Mouse (Mus musculus) heart, adult 2 months (tissue): ENCODE data around the gene Olfr195. TPM values are rescaled to one million over a fixed set of nuclear protein-coding genes. Genes with fewer than 3 reads are reported as not detected.
"Not testable (repeated sequence)": the region's sequence is repeated elsewhere in the genome, so short reads cannot be mapped to it uniquely, and the experiment has no call there.

Source experiments
- DNase-seq, 2 experiments: peaks; one replicate each; pipeline ENCODE4 v3.0.0; 2021
- H3K27ac ChIP-seq: fragments of 200-600 bp; 2 replicates; pipeline ENCODE4 v1.8.1; 2022
- H3K27me3 ChIP-seq: fragments of 200-500 bp; 2 replicates; pipeline ENCODE4 v1.6.1; 2012; ENCODE audit warnings: mild to moderate bottlenecking, low read length, inconsistent platforms, mixed read lengths; ENCODE audit not compliant: control insufficient read depth, insufficient read depth
- H3K36me3 ChIP-seq: fragments of 200-500 bp; 2 replicates; pipeline ENCODE4 v1.6.1; 2012; ENCODE audit warnings: low read length, inconsistent platforms; ENCODE audit not compliant: control insufficient read depth, insufficient read depth
- H3K4me1 ChIP-seq: fragments of 200-500 bp; 2 replicates; pipeline ENCODE4 v1.6.1; 2011; ENCODE audit warnings: low read length; ENCODE audit not compliant: control insufficient read depth, insufficient read depth
- H3K4me3 ChIP-seq: fragments of 200-600 bp; 2 replicates; pipeline ENCODE4 v1.8.1; 2022
- H3K79me2 ChIP-seq: fragments of 200-500 bp; replicated peaks from 2 replicates; pipeline ENCODE4 v1.6.1; 2012; ENCODE audit warnings: mild to moderate bottlenecking, inconsistent platforms, low read length, moderate library complexity, mixed read lengths; ENCODE audit not compliant: control insufficient read depth, insufficient read depth
- H3K9ac ChIP-seq: fragments of 200-500 bp; 2 replicates; pipeline ENCODE4 v1.6.1; 2012; ENCODE audit warnings: low read depth, mild to moderate bottlenecking, control low read depth, inconsistent platforms, low read length, mixed read lengths
- CTCF ChIP-seq: fragments of 200-600 bp; IDR thresholded peaks from 2 replicates; pipeline ENCODE4 v1.8.1; 2022; ENCODE audit warnings: antibody characterized with exemption, mild to moderate bottlenecking, moderate library complexity
- EP300 ChIP-seq: fragments of 200-500 bp; IDR thresholded peaks from 2 replicates; pipeline ENCODE4 v1.6.1; 2011; ENCODE audit warnings: low read depth, low read length, control low read depth; ENCODE audit not compliant: insufficient read depth
- POLR2A ChIP-seq: fragments of 200-500 bp; IDR thresholded peaks from 2 replicates; pipeline ENCODE4 v1.6.1; 2011; ENCODE audit warnings: mild to moderate bottlenecking, low read depth, low read length, control low read depth; ENCODE audit not compliant: insufficient read depth
- WGBS: fragments of 180-500 bp; shearing (Covaris S2); methylation state at CpG from one replicate; pipeline ENCODE4 v1.1.7; 2018; 5-methylcytosine and 5-hydroxymethylcytosine counted together
- intact Hi-C: fragments of 180-260 bp; cut with DNase I; formaldehyde crosslinking; loops from one replicate; pipeline ENCODE4 v1.15.1; 2025
- long read RNA-seq: library from polyadenylated mRNA; stranded (forward); transcript quantifications from one replicate; pipeline ENCODE4 v2.0.0, GENCODE M21; 2021
- polyA plus RNA-seq: library from polyadenylated mRNA; depleted of rRNA; stranded (reverse); fragments of >200 nt; gene quantifications from 2 replicates; pipeline ENCODE4 v1.2.3, GENCODE M21; 2012; rRNA removed
- total RNA-seq, 2 experiments: library from RNA; stranded (reverse); gene quantifications; 2 replicates each; pipeline ENCODE4 v1.2.3; 2021

Gene Olfr195
- total RNA-seq (not detected), polyA plus RNA-seq (not detected in 2 replicates)
- long read RNA-seq, result 0 reads

- no peaks in the 10 kb centered on the region for H3K36me3 ChIP-seq
- no peak within 1 kb of the TSS for H3K27ac ChIP-seq
- H3K79me2 ChIP-seq, result no peaks in the 10 kb centered on the region
- no peaks in the 10 kb centered on the region for H3K27me3 ChIP-seq
- H3K4me1 ChIP-seq, result no peaks in the 10 kb centered on the region
- no peak for DNase-seq
- TF ChIP-seq CTCF (no peak), POLR2A (no peak)
- H3K9ac ChIP-seq, result no peak within 1 kb of the TSS
- H3K4me3 ChIP-seq, result no peak within 1 kb of the TSS
- intact Hi-C loops, result no loop called here
- WGBS, result 73% methylated on average over 1 of the region's 1 CpGs
These were observed at the start of gene Olfr195 for GRCm38 (mm10) chr16:59146746-59147145. Gene Olfr195, plus strand, starts transcription at chr16:59147046.

GRCm38 (mm10) chr16:59105312-59105711, 41.5 kb upstream of the Olfr195 start:
- Histone ChIP-seq H3K79me2 (no peaks in the 10 kb centered on the region), H3K36me3 (no peaks in the 10 kb centered on the region), H3K9ac (no peak overlapping the region), H3K27me3 (no peaks in the 10 kb centered on the region), H3K27ac (no peak overlapping the region), H3K4me1 (no peaks in the 10 kb centered on the region), H3K4me3 (no peak overlapping the region)
- intact Hi-C loops, result no loop called here
- WGBS, result 73% methylated on average over 2 of the region's 2 CpGs
- TF ChIP-seq CTCF, result no peak
- TF ChIP-seq EP300, result no peak
- TF ChIP-seq POLR2A, result no peak
- no peak for DNase-seq

GRCm38 (mm10) chr16:59108522-59108921, 38.3 kb upstream of the Olfr195 start:
- intact Hi-C loops, DNase-seq, H3K79me2 ChIP-seq, H3K4me1 ChIP-seq, H3K4me3 ChIP-seq, H3K36me3 ChIP-seq, H3K27me3 ChIP-seq, H3K9ac ChIP-seq, H3K27ac ChIP-seq: not testable (repeated sequence)
- 18% methylated on average over 5 of the region's 5 CpGs for WGBS

GRCm38 (mm10) chr16:59111781-59112180, 35.1 kb upstream of the Olfr195 start, which contains the start of gene Olfr193:
Gene Olfr193, minus strand, starts transcription at chr16:59111881.
- no peak within 1 kb of the TSS for H3K27ac ChIP-seq
- H3K79me2 ChIP-seq, result no peaks in the 10 kb centered on the region
- H3K4me1 ChIP-seq, result no peaks in the 10 kb centered on the region
- H3K4me3 ChIP-seq, result no peak within 1 kb of the TSS
- 82% methylated on average over 1 of the region's 1 CpGs for WGBS
- H3K9ac ChIP-seq, result no peak within 1 kb of the TSS
- no peak for DNase-seq
- intact Hi-C loops, result no loop called here
- H3K27me3 ChIP-seq, result no peaks in the 10 kb centered on the region
- H3K36me3 ChIP-seq, result no peaks in the 10 kb centered on the region
- no peak for TF ChIP-seq EP300
- no peak for TF ChIP-seq POLR2A
- TF ChIP-seq CTCF, result no peak

- intact Hi-C loops, result no loop called here
- H3K9ac ChIP-seq, result no peak within 1 kb of the TSS
- H3K27ac ChIP-seq, result no peak within 1 kb of the TSS
- no peaks in the 10 kb centered on the region for H3K36me3 ChIP-seq
- no peak within 1 kb of the TSS for H3K4me3 ChIP-seq
- no peaks in the 10 kb centered on the region for H3K27me3 ChIP-seq
- H3K79me2 ChIP-seq, result no peaks in the 10 kb centered on the region
- no peaks in the 10 kb centered on the region for H3K4me1 ChIP-seq
- DNase-seq, result no peak
- no peak for TF ChIP-seq POLR2A
- no peak for TF ChIP-seq EP300
- TF ChIP-seq CTCF, result no peak
These were observed 25.9 kb upstream of the Olfr195 start, which contains the start of gene Olfr194 for GRCm38 (mm10) chr16:59120969-59121368. Gene Olfr194, minus strand, starts transcription at chr16:59121069.

- 88% methylated on average over 1 of the region's 1 CpGs for WGBS
- no peaks in the 10 kb centered on the region for H3K27me3 ChIP-seq
- H3K27ac ChIP-seq, result no peak overlapping the region
- H3K79me2 ChIP-seq, result no peaks in the 10 kb centered on the region
- no peak for TF ChIP-seq POLR2A
- no peak for TF ChIP-seq EP300
- no peak for TF ChIP-seq CTCF
- H3K4me1 ChIP-seq, result no peaks in the 10 kb centered on the region
- intact Hi-C loops, result no loop called here
- DNase-seq, result no peak
- H3K36me3 ChIP-seq, result no peaks in the 10 kb centered on the region
- no peak overlapping the region for H3K4me3 ChIP-seq
- H3K9ac ChIP-seq, result no peak overlapping the region
These were observed 16.1 kb upstream of the Olfr195 start for GRCm38 (mm10) chr16:59130740-59131139.

- TF ChIP-seq POLR2A, result no peak
- no peak for TF ChIP-seq EP300
- no peak for TF ChIP-seq CTCF
- H3K4me1 ChIP-seq, result no peaks in the 10 kb centered on the region
- no peaks in the 10 kb centered on the region for H3K36me3 ChIP-seq
- H3K27me3 ChIP-seq, result no peaks in the 10 kb centered on the region
- H3K4me3 ChIP-seq, result no peak overlapping the region
- H3K79me2 ChIP-seq, result no peaks in the 10 kb centered on the region
- H3K27ac ChIP-seq, result no peak overlapping the region
- DNase-seq, result no peak
- H3K9ac ChIP-seq, result no peak overlapping the region
- intact Hi-C loops, result no loop called here
These were observed 5.7 kb upstream of the Olfr195 start for GRCm38 (mm10) chr16:59141105-59141504.
